Mouse (Mus musculus): ENCODE measurements around the gene Defb11.

DNA sequence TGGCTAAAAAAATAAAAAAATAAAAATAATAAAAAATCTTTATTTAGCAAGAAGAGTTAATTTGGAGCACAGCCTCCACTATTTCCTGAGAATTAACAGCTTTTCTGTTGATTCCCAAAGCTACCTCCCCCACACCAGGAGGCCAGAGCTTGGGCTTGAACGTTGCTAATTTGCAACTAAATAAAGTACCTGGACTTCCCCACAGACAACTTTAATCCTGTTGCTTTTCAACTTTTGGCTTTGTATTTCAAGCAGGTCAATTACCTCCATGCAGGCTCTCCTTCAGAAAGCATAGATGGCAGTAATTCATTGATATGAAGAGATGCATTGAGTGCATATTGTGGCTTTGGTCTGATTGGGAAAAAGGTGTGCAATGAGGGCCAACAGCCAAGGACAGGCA, 5.7 kb upstream of the Defb11 start:
- no peak for TF ChIP-seq EP300 (IDR thresholded peaks at IDR 0.05; ENCODE audit: low read depth)
- TF ChIP-seq CTCF (IDR thresholded peaks at IDR 0.05; ENCODE audit: low read depth): no peak

Measured in liver, embryonic 14.5 days (tissue).